Mouse (Mus musculus) MEL (cell line): Measurements from ENCODE around the gene Sbno2. TPM values are rescaled to one million over a fixed set of nuclear protein-coding genes. Genes with fewer than 3 reads are reported as not detected.

Experiments used
- DNase-seq: peaks from one replicate; pipeline ENCODE4 v3.0.0; 2011; ENCODE audit warnings: low read depth, low spot score
- H3K27ac ChIP-seq: 2 replicates; pipeline ENCODE4 v1.5.1; 2012; ENCODE audit warnings: low read depth, mild to moderate bottlenecking, control low read depth, low read length, moderate library complexity; ENCODE audit not compliant: control insufficient read depth
- H3K27me3 ChIP-seq, 2 experiments: fragments of 150-350 bp in 1 of 2; sonication (generic) in 1 of 2; 2 replicates each; pipeline ENCODE4 v1.6.1; 2012; ENCODE audit warnings: low read length in 2 of 2, mild to moderate bottlenecking in 2 of 2, improper control_type of control experiment in 1 of 2, moderate library complexity in 1 of 2; ENCODE audit not compliant: insufficient read depth in 2 of 2, control insufficient read depth in 1 of 2
- H3K36me3 ChIP-seq, 2 experiments: 2 replicates each; pipeline ENCODE4 v1.6.1; 2012 to 2014; ENCODE audit warnings: low read length in 2 of 2, improper control_type of control experiment in 1 of 2, inconsistent platforms in 1 of 2, mild to moderate bottlenecking in 1 of 2; ENCODE audit not compliant: insufficient read depth in 2 of 2, control insufficient read depth in 1 of 2
- H3K4me1 ChIP-seq, 2 experiments: fragments of 150-350 bp in 1 of 2; sonication (generic) in 1 of 2; 2 replicates each; pipeline ENCODE4 v1.6.1; 2012; ENCODE audit warnings: low read length in 2 of 2, improper control_type of control experiment in 1 of 2, mild to moderate bottlenecking in 1 of 2; ENCODE audit not compliant: insufficient read depth in 2 of 2, control insufficient read depth in 1 of 2
- H3K4me3 ChIP-seq, 2 experiments: fragments of 150-350 bp in 1 of 2; sonication (generic) in 1 of 2; 2 replicates each; pipeline ENCODE4 v1.5.1; 2012; ENCODE audit warnings: low read depth in 2 of 2, low read length in 2 of 2, mild to moderate bottlenecking in 2 of 2, moderate library complexity in 2 of 2, control low read depth in 1 of 2, improper control_type of control experiment in 1 of 2; ENCODE audit not compliant: control insufficient read depth in 1 of 2, insufficient read depth in 1 of 2
- H3K79me2 ChIP-seq: 2 replicates; pipeline ENCODE4 v1.6.1; 2012; ENCODE audit warnings: mild to moderate bottlenecking, low read length, moderate library complexity; ENCODE audit not compliant: control insufficient read depth, poor library complexity, insufficient read depth
- H3K9ac ChIP-seq: 2 replicates; pipeline ENCODE4 v1.6.1; 2012; ENCODE audit warnings: low read depth, mild to moderate bottlenecking, control low read depth, low read length, moderate library complexity; ENCODE audit not compliant: control insufficient read depth, poor library complexity, severe bottlenecking
- H3K9me3 ChIP-seq: fragments of 150-350 bp; sonication (generic); replicated peaks from 2 replicates; pipeline ENCODE4 v1.6.1; 2012; ENCODE audit warnings: mild to moderate bottlenecking, low read length, improper control_type of control experiment, moderate library complexity; ENCODE audit not compliant: insufficient read depth
- CHD2 ChIP-seq: IDR thresholded peaks from 2 replicates; pipeline ENCODE4 v1.6.1; 2011; ENCODE audit warnings: low read length, improper control_type of control experiment
- CTCF ChIP-seq, 3 experiments: IDR thresholded peaks in 2 of 3; conservative IDR thresholded peaks in 1 of 3; 2 replicates each; pipeline ENCODE4 v1.5.1; 2011 to 2012; ENCODE audit warnings: low read length in 3 of 3, low read depth in 2 of 3, mild to moderate bottlenecking in 2 of 3, improper control_type of control experiment in 1 of 3, inconsistent platforms in 1 of 3, mixed read lengths in 1 of 3, moderate library complexity in 1 of 3; ENCODE audit not compliant: control insufficient read depth in 1 of 3, insufficient read depth in 1 of 3, poor library complexity in 1 of 3, severe bottlenecking in 1 of 3
- E2F4 ChIP-seq: IDR thresholded peaks from 2 replicates; pipeline ENCODE4 v1.6.1; 2011; ENCODE audit warnings: low read depth, low read length, improper control_type of control experiment, borderline replicate concordance
- ELF1 ChIP-seq: IDR thresholded peaks from 2 replicates; pipeline ENCODE4 v1.6.1; 2014; ENCODE audit warnings: low read depth, mild to moderate bottlenecking, inconsistent platforms, low read length, improper control_type of control experiment, moderate library complexity
- EP300 ChIP-seq, 2 experiments: IDR thresholded peaks; 2 replicates each; pipeline ENCODE4 v1.6.1; 2011; ENCODE audit warnings: improper control_type of control experiment in 2 of 2, low read length in 2 of 2, low read depth in 1 of 2, mild to moderate bottlenecking in 1 of 2
- ETS1 ChIP-seq: IDR thresholded peaks from 2 replicates; pipeline ENCODE4 v1.6.1; 2012; ENCODE audit warnings: low read depth, mild to moderate bottlenecking, inconsistent platforms, low read length, improper control_type of control experiment, moderate library complexity
- GABPA ChIP-seq: IDR thresholded peaks from 2 replicates; pipeline ENCODE4 v1.6.1; 2012; ENCODE audit warnings: low read depth, mild to moderate bottlenecking, inconsistent platforms, low read length, improper control_type of control experiment, moderate library complexity
- JUND ChIP-seq: IDR thresholded peaks from 2 replicates; pipeline ENCODE4 v1.6.1; 2011; ENCODE audit warnings: low read depth, mild to moderate bottlenecking, improper control_type of control experiment, low read length
- MAFK ChIP-seq: IDR thresholded peaks from 2 replicates; pipeline ENCODE4 v1.6.1; 2011; ENCODE audit warnings: low read depth, mild to moderate bottlenecking, low read length, improper control_type of control experiment, borderline replicate concordance
- MXI1 ChIP-seq: IDR thresholded peaks from 2 replicates; pipeline ENCODE4 v1.6.1; 2011; ENCODE audit warnings: mild to moderate bottlenecking, low read depth, low read length, improper control_type of control experiment
- MYB ChIP-seq: IDR thresholded peaks from 2 replicates; pipeline ENCODE4 v1.6.1; 2011; ENCODE audit warnings: mild to moderate bottlenecking, low read depth, low read length, improper control_type of control experiment
- MYC ChIP-seq: IDR thresholded peaks from 2 replicates; pipeline ENCODE4 v1.6.1; 2011; ENCODE audit warnings: low read depth, mild to moderate bottlenecking, low read length, improper control_type of control experiment, moderate library complexity
- NRF1 ChIP-seq: IDR thresholded peaks from 2 replicates; pipeline ENCODE4 v1.6.1; 2014; ENCODE audit warnings: low read depth, mild to moderate bottlenecking, inconsistent platforms, low read length, improper control_type of control experiment, moderate library complexity; ENCODE audit not compliant: poor library complexity, insufficient read depth, severe bottlenecking
- POLR2A ChIP-seq, 2 experiments: IDR thresholded peaks; 2 replicates each; pipeline ENCODE4 v1.6.1; 2011 to 2012; ENCODE audit warnings: low read length in 2 of 2, mild to moderate bottlenecking in 2 of 2, control low read depth in 1 of 2, improper control_type of control experiment in 1 of 2, low read depth in 1 of 2, moderate library complexity in 1 of 2; ENCODE audit not compliant: control insufficient read depth in 1 of 2, insufficient read depth in 1 of 2, poor library complexity in 1 of 2
- POLR2AphosphoS2 ChIP-seq: IDR thresholded peaks from 2 replicates; pipeline ENCODE4 v1.6.1; 2011; ENCODE audit warnings: low read length, improper control_type of control experiment
- POLR2AphosphoS5 ChIP-seq: IDR thresholded peaks from 2 replicates; pipeline ENCODE4 v1.6.1; 2012; ENCODE audit warnings: low read depth, borderline replicate concordance, mild to moderate bottlenecking, inconsistent platforms, low read length, moderate library complexity, mixed read lengths
- RAD21 ChIP-seq: IDR thresholded peaks from 2 replicates; pipeline ENCODE4 v1.6.1; 2011; ENCODE audit warnings: mild to moderate bottlenecking, low read depth, low read length, improper control_type of control experiment
- RCOR1 ChIP-seq: IDR thresholded peaks from 2 replicates; pipeline ENCODE4 v1.6.1; 2012; ENCODE audit warnings: low read depth, mild to moderate bottlenecking, inconsistent platforms, low read length, improper control_type of control experiment
- TAL1 ChIP-seq: IDR thresholded peaks from 2 replicates; pipeline ENCODE4 v1.6.1; 2012; ENCODE audit warnings: mild to moderate bottlenecking, inconsistent platforms, low read length, moderate library complexity, mixed read lengths
- TBP ChIP-seq: IDR thresholded peaks from 2 replicates; pipeline ENCODE4 v1.8.0; 2011; ENCODE audit warnings: low read depth, low read length, improper control_type of control experiment
- UBTF ChIP-seq: IDR thresholded peaks from 2 replicates; pipeline ENCODE4 v1.6.1; 2012; ENCODE audit warnings: low read depth, mild to moderate bottlenecking, inconsistent platforms, low read length, improper control_type of control experiment, moderate library complexity, borderline replicate concordance; ENCODE audit not compliant: insufficient read depth
- USF1 ChIP-seq: IDR thresholded peaks from 2 replicates; pipeline ENCODE4 v1.6.1; 2014; ENCODE audit warnings: low read depth, mild to moderate bottlenecking, inconsistent platforms, low read length, improper control_type of control experiment, moderate library complexity
- ZC3H11A ChIP-seq: IDR thresholded peaks from 2 replicates; pipeline ENCODE4 v1.6.1; 2012; ENCODE audit warnings: low read depth, mild to moderate bottlenecking, inconsistent platforms, low read length, improper control_type of control experiment
- ZKSCAN1 ChIP-seq: IDR thresholded peaks from 2 replicates; pipeline ENCODE4 v1.6.1; 2012; ENCODE audit warnings: low read depth, mild to moderate bottlenecking, inconsistent platforms, low read length, improper control_type of control experiment, moderate library complexity
- ZNF384 ChIP-seq: IDR thresholded peaks from 2 replicates; pipeline ENCODE4 v1.6.1; 2012; ENCODE audit warnings: low read depth, mild to moderate bottlenecking, inconsistent platforms, low read length, improper control_type of control experiment
- polyA plus RNA-seq, 2 experiments: library from polyadenylated mRNA; stranded (reverse) in 1 of 2; unstranded in 1 of 2; fragments of >175 nt in 1 of 2; fragments of >200 nt in 1 of 2; gene quantifications; 2 replicates each; pipeline versions ENCODE4 v1.2.1 to v1.2.4; 2012; ENCODE audit warnings: low replicate concordance in 2 of 2, low read depth in 1 of 2; ENCODE audit not compliant: insufficient read length in 2 of 2, insufficient read depth in 1 of 2, missing spikeins in 1 of 2
- total RNA-seq: library from RNA; depleted of rRNA; stranded (reverse); fragments of 300-350 nt; gene quantifications from 2 replicates; pipeline ENCODE4 v1.2.3, GENCODE M21; 2012

Sbno2 gene
- total and polyA plus RNA-seq, 3 experiments = 15.8 to 29.0 TPM; not detected in 1

- H3K36me3 ChIP-seq = peaks cover 1 to 14% of the 10 kb centered on the region in 2 experiments; a peak in 2 of 4 replicates
Observed at GRCm38 (mm10) chr10:80056976-80057682, 48.2 kb downstream of the Sbno2 start.

GRCm38 (mm10) chr10:80056506-80056905 is 48.9 kb downstream of the Sbno2 start:
- H3K4me1 ChIP-seq = peaks cover 0 to 16% of the 10 kb centered on the region in 2 experiments; a peak in 2 of 4 replicates
- no peak for DNase-seq

More at GRCm38 (mm10) chr10:80056976-80057682, 48.2 kb downstream of the Sbno2 start:
- no peak overlapping the region for H3K4me3 ChIP-seq
- DNase-seq = no peak
- TF ChIP-seq POLR2A (IDR thresholded peaks at IDR 0.05; ENCODE audit: control insufficient read depth in 1 of 2, insufficient read depth in 1 of 2, low read depth in 1 of 2, low read length in 2 of 2, poor library complexity in 1 of 2) (peak in 1 of 2 experiments; percentile 55; a peak in 1 of 4 replicates), MYC (no peak), POLR2AphosphoS2 (peak; percentile 81)
- H3K79me2 ChIP-seq = peaks cover 20% of the 10 kb centered on the region
- no peak overlapping the region for H3K27ac ChIP-seq
- H3K4me1 ChIP-seq = peaks cover 0 to 14% of the 10 kb centered on the region in 2 experiments; a peak in 2 of 4 replicates
- no peak overlapping the region for H3K9ac ChIP-seq
- no peaks in the 10 kb centered on the region for H3K9me3 ChIP-seq
- no peaks in the 10 kb centered on the region for H3K27me3 ChIP-seq

GRCm38 (mm10) chr10:80055891-80056290 is 49.5 kb downstream of the Sbno2 start:
- Histone ChIP-seq H3K79me2 (peaks cover 20% of the 10 kb centered on the region), H3K4me1 (peaks cover 0 to 16% of the 10 kb centered on the region in 2 experiments; a peak in 2 of 4 replicates), H3K9me3 (no peaks in the 10 kb centered on the region), H3K27ac (no peak overlapping the region), H3K4me3 (no peak overlapping the region), H3K27me3 (no peaks in the 10 kb centered on the region), H3K9ac (no peak overlapping the region), H3K36me3 (peaks cover 1 to 16% of the 10 kb centered on the region in 2 experiments; a peak in 2 of 4 replicates)
- TF ChIP-seq E2F4 = no peak
- TF ChIP-seq ETS1 = no peak
- no peak for TF ChIP-seq MAFK
- TF ChIP-seq MXI1 = peak; percentile 41; the same call in 1 of the 2 replicates
- no peak for TF ChIP-seq RCOR1
- TF ChIP-seq ZC3H11A = no peak
- TF ChIP-seq NRF1 = no peak
- no peak for DNase-seq

More at GRCm38 (mm10) chr10:80056506-80056905, 48.9 kb downstream of the Sbno2 start:
- no peak overlapping the region for H3K4me3 ChIP-seq
- H3K9me3 ChIP-seq = no peaks in the 10 kb centered on the region
- H3K79me2 ChIP-seq = peaks cover 20% of the 10 kb centered on the region
- H3K9ac ChIP-seq = no peak overlapping the region
- no peaks in the 10 kb centered on the region for H3K27me3 ChIP-seq
- no peak for TF ChIP-seq RAD21
- no peak for TF ChIP-seq TBP
- TF ChIP-seq MYB = no peak
- TF ChIP-seq GABPA = no peak
- TF ChIP-seq NRF1 = no peak
- no peak for TF ChIP-seq EP300 (IDR thresholded peaks at IDR 0.05; ENCODE audit: low read depth in 1 of 2, low read length in 2 of 2)
- no peak for TF ChIP-seq ELF1
- TF ChIP-seq CTCF (IDR thresholded peaks at IDR 0.05 in 2 of 3, conservative IDR thresholded peaks at IDR 0.05 in 1 of 3; ENCODE audit: control insufficient read depth in 1 of 3, insufficient read depth in 1 of 3, low read depth in 2 of 3, low read length in 3 of 3, poor library complexity in 1 of 3, severe bottlenecking in 1 of 3) = no peak
- TF ChIP-seq E2F4 = no peak
- TF ChIP-seq UBTF = no peak
- TF ChIP-seq TAL1 = no peak
- no peak for TF ChIP-seq MAFK
- no peak for TF ChIP-seq POLR2AphosphoS2
- TF ChIP-seq CHD2 = no peak
- no peak for TF ChIP-seq ZKSCAN1
- TF ChIP-seq JUND = no peak
- no peak for TF ChIP-seq POLR2AphosphoS5
- no peak for TF ChIP-seq ZNF384
- no peak for TF ChIP-seq USF1
- H3K36me3 ChIP-seq = peaks cover 1 to 14% of the 10 kb centered on the region in 2 experiments; a peak in 2 of 4 replicates
- H3K27ac ChIP-seq = no peak overlapping the region
